Mouse (Mus musculus) bone marrow macrophage, adult 2 months (primary cell): ENCODE data around the gene Skil. TPM values are rescaled to one million over a fixed set of nuclear protein-coding genes. Genes with fewer than 3 reads are reported as not detected.
"Not testable (repeated sequence)": the region's sequence is repeated elsewhere in the genome, so short reads cannot be mapped to it uniquely, and the experiment has no call there.

ENCODE experiments used
- H3K27ac ChIP-seq: 2 replicates; pipeline ENCODE4 v1.5.1; 2012; ENCODE audit warnings: low read depth, low read length; ENCODE audit not compliant: insufficient read depth
- H3K4me1 ChIP-seq: 2 replicates; pipeline ENCODE4 v1.6.1; 2012; ENCODE audit warnings: low read length; ENCODE audit not compliant: control insufficient read depth, insufficient read depth
- H3K4me3 ChIP-seq: 2 replicates; pipeline ENCODE4 v1.5.1; 2012; ENCODE audit warnings: mild to moderate bottlenecking, low read length, moderate library complexity; ENCODE audit not compliant: insufficient read depth
- CTCF ChIP-seq: IDR thresholded peaks from 2 replicates; pipeline ENCODE4 v1.5.1; 2012; ENCODE audit warnings: low read depth, mild to moderate bottlenecking, low read length, moderate library complexity
- POLR2A ChIP-seq: IDR thresholded peaks from 2 replicates; pipeline ENCODE4 v1.6.1; 2012; ENCODE audit warnings: mild to moderate bottlenecking, low read depth, low read length, borderline replicate concordance
- polyA plus RNA-seq: library from polyadenylated mRNA; stranded (reverse); fragments of >200 nt; gene quantifications from 2 replicates; pipeline ENCODE4 v1.2.4, GENCODE M21; 2012; ENCODE audit not compliant: missing spikeins, insufficient read depth, insufficient read length

Skil gene
- polyA plus RNA-seq, 1 experiment: 35.5 TPM

- no peak for TF ChIP-seq CTCF
- TF ChIP-seq POLR2A: no peak
- Histone ChIP-seq H3K4me3 (no peak overlapping the region), H3K4me1 (peaks cover 31% of the 10 kb centered on the region), H3K27ac (no peak overlapping the region)
These were observed 12.8 kb downstream of the Skil start for GRCm38 (mm10) chr3:31107674-31108073.

- peaks cover 25% of the 10 kb centered on the region for H3K4me1 ChIP-seq
- TF ChIP-seq CTCF (no peak), POLR2A (no peak)
- no peak overlapping the region for H3K27ac ChIP-seq
- no peak overlapping the region for H3K4me3 ChIP-seq
These were observed 14.2 kb downstream of the Skil start for GRCm38 (mm10) chr3:31109108-31109507.

- Histone ChIP-seq H3K4me3 (no peak overlapping the region), H3K4me1 (0 out of 2 replicates have a peak, but pooled peaks cover 2% of the 10 kb centered on the region), H3K27ac (no peak overlapping the region)
- TF ChIP-seq CTCF (no peak), POLR2A (no peak)
These were observed 28.2 kb downstream of the Skil start for GRCm38 (mm10) chr3:31123098-31123497.

- Histone ChIP-seq H3K27ac (no peak overlapping the region), H3K4me3 (no peak overlapping the region), H3K4me1 (0 out of 2 replicates have a peak, but pooled peaks cover 2% of the 10 kb centered on the region)
- TF ChIP-seq POLR2A (no peak), CTCF (no peak)
These were observed 31.4 kb downstream of the Skil start for GRCm38 (mm10) chr3:31126303-31126702.

GRCm38 (mm10) chr3:31126848-31127247, 32.0 kb downstream of the Skil start:
- no peak for TF ChIP-seq CTCF
- no peak for TF ChIP-seq POLR2A
- H3K4me1 ChIP-seq: 0 out of 2 replicates have a peak, but pooled peaks cover 2% of the 10 kb centered on the region
- no peak overlapping the region for H3K4me3 ChIP-seq
- no peak overlapping the region for H3K27ac ChIP-seq

GRCm38 (mm10) chr3:31129766-31130165, 34.9 kb downstream of the Skil start:
- Histone ChIP-seq H3K4me1 (peaks cover 12% of the 10 kb centered on the region), H3K4me3 (no peak overlapping the region), H3K27ac (no peak overlapping the region)
- TF ChIP-seq CTCF: no peak
- no peak for TF ChIP-seq POLR2A

GRCm38 (mm10) chr3:31133664-31134063, 38.8 kb downstream of the Skil start:
- no peak for TF ChIP-seq POLR2A
- Histone ChIP-seq H3K4me1 (peaks cover 17% of the 10 kb centered on the region), H3K4me3 (no peak overlapping the region), H3K27ac (no peak overlapping the region)

GRCm38 (mm10) chr3:31134246-31134645, 39.4 kb downstream of the Skil start:
- no peak overlapping the region for H3K4me3 ChIP-seq
- no peak overlapping the region for H3K27ac ChIP-seq
- peaks cover 18% of the 10 kb centered on the region for H3K4me1 ChIP-seq
- TF ChIP-seq POLR2A (no peak), CTCF (no peak)

- peak overlapping the region; percentile 31 for H3K27ac ChIP-seq
- no peak overlapping the region for H3K4me3 ChIP-seq
- TF ChIP-seq POLR2A (no peak), CTCF (no peak)
- H3K4me1 ChIP-seq: peaks cover 19% of the 10 kb centered on the region
These were observed 39.8 kb downstream of the Skil start for GRCm38 (mm10) chr3:31134696-31135095.

- not testable (repeated sequence) for H3K27ac ChIP-seq, H3K4me3 ChIP-seq
- H3K4me1 ChIP-seq: peaks cover 19% of the 10 kb centered on the region
These were observed 41.7 kb downstream of the Skil start for GRCm38 (mm10) chr3:31136591-31136990.
